Mouse (Mus musculus): ENCODE data around the gene Rgs12. TPM values are rescaled to one million over a fixed set of nuclear protein-coding genes. Genes with fewer than 3 reads are reported as not detected.

The Rgs12 gene
- 15.6 and 46.5 TPM in 2 replicates for total RNA-seq (2017)

DNA sequence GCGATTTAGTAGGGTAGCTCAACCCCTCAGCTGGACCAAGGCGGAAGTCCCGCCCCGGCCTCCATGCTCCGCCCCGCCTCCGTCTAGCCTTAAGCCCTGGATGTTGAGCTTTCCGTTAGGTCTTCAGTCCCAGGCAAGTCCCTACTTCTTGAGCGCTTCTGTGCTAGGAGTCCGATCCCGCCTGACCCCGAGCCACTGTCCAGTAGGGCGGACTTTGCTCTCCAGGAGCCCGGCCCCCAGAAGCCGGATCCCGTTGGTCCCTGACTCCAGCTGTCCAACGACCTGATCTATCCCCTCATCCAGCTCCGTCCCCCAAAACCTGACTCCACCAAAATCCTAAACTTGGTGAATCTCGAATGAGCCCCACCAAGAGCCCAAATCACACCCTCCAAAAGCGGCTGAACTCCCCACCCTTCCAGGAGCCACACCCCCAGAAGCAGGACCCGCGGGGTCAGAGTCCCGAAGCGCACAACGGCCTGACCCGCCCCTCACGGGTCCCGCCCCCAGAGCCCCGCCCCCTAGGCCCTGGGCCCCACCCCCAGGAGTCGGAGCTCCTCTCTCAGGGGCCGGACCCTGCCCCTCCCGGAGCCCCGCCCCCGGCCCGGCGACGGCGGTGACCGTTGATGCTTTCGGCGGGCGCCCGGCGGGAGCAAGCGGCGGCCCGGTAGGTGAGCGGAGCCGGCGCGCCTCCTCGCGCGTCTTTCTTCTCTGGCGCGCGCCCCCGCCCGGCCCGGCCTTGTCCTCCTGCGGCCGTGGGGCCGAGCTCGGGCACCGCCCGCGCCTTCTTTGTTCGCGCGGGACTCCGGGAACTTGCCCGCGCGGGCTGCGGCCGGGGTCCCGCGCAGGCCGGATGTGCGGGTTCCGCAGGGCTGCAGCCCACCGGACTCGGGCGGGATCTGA, at the start of gene Rgs12:
Gene Rgs12 (plus strand): TSS at position 585 of the 900 bp plus-strand sequence.
- ATAC-seq (replicated peaks in 1 of 2; ENCODE audit: insufficient read depth in 1 of 2, low FRiP score in 2 of 2, low TSS enrichment in 1 of 2, low read depth in 1 of 2, poor library complexity in 2 of 2, severe bottlenecking in 2 of 2) = peak; percentile 89 to 95

DNA sequence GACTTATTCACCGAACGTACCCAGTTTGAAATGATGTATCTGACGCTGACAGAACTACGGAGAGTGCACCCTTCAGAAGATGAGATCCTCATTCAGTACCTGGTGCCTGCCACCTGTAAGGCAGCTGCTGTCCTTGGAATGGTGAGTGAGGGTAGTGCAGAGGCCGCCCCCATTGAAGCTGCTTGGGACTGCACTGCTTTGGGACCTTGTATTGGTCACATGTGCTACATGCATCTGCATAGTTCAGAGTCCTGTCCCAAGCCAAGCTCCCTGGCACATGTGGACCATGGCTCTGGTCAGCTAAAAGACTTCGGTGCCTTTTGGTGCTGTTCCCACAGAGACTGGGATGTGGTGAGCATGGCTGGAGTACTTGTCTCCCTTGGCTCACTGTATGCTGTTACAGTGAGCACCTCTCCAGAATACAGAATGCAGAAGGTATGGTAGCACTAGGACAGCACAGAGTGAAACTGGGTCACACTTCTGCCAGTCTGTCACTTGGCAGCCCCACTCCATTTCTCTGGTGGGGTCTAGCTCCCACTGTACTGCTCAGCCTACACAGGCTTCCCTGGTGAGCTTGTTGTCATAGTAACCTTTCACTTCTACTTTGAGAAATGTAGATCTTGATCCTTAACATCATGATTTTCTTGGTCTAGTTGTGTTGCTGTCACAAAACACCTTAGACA, 49.3 kb upstream of the Rgs12 start:
- ATAC-seq (replicated peaks in 1 of 2; ENCODE audit: insufficient read depth in 1 of 2, low FRiP score in 2 of 2, low TSS enrichment in 1 of 2, low read depth in 1 of 2, poor library complexity in 2 of 2, severe bottlenecking in 2 of 2) = no peak

DNA sequence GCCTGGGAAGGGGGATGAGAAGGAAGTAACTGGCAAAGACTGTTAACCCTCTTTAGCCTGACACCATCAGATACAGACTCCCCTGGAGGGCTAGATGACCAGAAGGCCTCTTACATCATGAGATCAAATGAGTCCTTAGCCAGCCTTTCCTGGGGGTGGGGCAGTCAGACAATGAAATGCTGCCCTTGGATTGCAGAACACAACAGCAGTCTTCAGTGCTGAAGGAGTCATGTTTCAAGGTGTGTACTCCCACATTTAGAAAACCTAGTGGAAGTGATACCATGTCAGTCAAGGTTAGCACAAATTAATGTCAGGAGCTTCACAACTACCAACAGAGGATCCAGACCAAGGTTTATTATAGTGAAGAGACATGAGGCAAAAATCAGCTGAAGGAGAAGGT, 46.9 kb upstream of the Rgs12 start:
- ATAC-seq (replicated peaks in 1 of 2; ENCODE audit: insufficient read depth in 1 of 2, low FRiP score in 2 of 2, low TSS enrichment in 1 of 2, low read depth in 1 of 2, poor library complexity in 2 of 2, severe bottlenecking in 2 of 2) = no peak

DNA sequence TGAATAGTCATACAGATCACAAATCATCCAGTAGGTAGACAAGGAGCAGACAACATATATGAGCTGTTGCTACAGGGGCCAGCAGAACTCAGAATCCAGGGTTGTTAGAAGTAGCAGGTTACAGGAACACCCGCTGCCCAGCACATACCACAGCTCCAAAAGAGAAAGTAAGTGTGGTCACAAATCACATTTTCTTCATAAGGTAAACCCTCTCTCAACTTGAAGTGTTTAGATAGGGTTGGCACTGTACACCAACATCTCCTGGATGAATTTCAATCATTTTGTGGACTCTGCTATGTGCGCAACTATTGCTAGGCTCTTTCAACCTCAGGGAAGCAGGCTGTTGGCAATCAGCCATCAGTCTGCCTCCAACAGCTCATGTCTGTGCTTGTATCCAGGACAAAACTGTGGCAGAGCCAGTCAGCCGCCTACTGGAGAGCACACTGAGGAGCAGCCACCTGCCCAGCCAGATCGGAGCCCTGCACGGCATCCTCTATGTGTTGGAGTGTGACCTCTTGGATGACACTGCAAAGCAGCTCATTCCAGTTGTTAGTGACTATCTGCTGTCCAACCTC, 46.3 kb upstream of the Rgs12 start:
- no peak for ATAC-seq (replicated peaks in 1 of 2; ENCODE audit: insufficient read depth in 1 of 2, low FRiP score in 2 of 2, low TSS enrichment in 1 of 2, low read depth in 1 of 2, poor library complexity in 2 of 2, severe bottlenecking in 2 of 2)

DNA sequence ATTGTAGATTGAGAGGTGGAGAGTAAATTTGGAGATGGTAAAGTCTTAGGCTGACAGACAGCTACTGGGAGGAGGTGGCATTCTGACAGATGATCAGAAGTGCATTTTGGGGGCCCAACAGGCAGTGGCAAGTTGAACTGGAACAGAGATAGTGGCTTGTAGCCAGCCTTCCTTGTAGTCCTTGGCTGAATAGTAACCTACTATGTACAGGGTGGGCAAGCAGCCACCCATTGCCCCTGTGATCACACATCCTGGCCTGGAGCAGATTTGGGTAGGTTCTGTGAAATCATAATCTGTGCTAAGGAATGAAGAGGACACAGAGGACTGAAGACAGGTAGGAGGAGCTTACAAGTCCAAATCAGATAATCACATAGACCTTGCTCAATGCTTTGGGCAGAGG, 44.8 kb upstream of the Rgs12 start:
- no peak for ATAC-seq (replicated peaks in 1 of 2; ENCODE audit: insufficient read depth in 1 of 2, low FRiP score in 2 of 2, low TSS enrichment in 1 of 2, low read depth in 1 of 2, poor library complexity in 2 of 2, severe bottlenecking in 2 of 2)

DNA sequence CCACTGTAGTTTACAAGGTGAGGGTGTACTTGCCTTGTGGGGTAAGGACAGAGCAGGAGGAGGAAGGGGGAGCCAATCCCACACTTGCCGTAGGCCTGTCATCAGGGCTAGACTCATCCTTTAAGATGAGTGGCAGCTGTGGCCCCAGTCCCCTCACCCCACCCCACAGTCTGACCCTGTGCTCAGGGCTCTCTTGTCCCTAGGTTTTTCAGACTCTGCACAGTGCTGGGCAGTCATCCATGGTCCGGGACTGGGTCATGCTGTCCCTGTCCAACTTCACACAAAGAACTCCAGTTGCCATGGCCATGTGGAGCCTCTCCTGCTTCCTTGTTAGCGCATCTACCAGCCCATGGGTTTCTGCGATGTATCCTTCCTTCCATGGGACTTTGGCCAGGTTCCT, 42.0 kb upstream of the Rgs12 start:
- no peak for ATAC-seq (replicated peaks in 1 of 2; ENCODE audit: insufficient read depth in 1 of 2, low FRiP score in 2 of 2, low TSS enrichment in 1 of 2, low read depth in 1 of 2, poor library complexity in 2 of 2, severe bottlenecking in 2 of 2)

DNA sequence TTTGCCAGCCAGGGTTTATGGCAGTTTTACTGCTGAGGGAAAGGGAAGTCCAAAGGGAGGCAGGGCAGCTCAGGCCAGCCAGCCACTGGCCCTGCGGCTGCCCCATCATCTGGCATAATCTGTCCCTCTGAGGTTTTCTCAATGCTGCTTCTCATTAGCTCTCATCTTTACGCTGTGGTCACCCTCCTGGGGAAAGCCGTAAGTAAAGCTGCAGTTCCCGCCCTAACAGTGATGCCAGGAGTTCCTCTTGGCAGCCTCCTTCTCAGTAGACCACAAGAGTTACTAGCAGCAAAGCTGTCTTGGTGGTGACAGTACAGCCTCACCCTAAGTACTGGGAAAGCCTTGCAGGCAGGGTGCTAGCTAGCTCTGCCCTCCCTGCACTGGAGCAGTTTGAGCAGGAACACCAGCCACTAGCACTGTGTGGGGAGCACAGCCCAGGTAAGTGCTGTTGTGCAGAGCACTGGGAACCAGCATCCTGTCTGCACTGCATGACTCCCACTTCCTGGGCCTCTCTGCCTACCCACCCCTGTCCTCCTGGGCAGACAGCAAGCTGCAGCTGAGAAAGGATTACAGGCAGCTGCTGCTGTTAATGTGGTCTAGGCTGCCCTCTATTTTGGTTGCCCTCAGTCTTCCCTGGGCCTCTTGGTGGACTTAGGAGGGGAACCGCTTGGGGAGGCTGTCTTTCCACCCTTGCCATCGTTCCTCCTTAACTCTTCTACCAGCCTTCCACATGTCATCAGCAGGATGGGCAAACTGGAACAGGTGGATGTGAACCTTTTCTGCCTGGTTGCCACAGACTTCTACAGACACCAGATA, 41.1 kb upstream of the Rgs12 start, which contains the start of gene Msantd1:
Gene Msantd1 (plus strand): TSS at position 103 of the 816 bp plus-strand sequence.
- ATAC-seq (replicated peaks in 1 of 2; ENCODE audit: insufficient read depth in 1 of 2, low FRiP score in 2 of 2, low TSS enrichment in 1 of 2, low read depth in 1 of 2, poor library complexity in 2 of 2, severe bottlenecking in 2 of 2) = peak; percentile 73 to 81

DNA sequence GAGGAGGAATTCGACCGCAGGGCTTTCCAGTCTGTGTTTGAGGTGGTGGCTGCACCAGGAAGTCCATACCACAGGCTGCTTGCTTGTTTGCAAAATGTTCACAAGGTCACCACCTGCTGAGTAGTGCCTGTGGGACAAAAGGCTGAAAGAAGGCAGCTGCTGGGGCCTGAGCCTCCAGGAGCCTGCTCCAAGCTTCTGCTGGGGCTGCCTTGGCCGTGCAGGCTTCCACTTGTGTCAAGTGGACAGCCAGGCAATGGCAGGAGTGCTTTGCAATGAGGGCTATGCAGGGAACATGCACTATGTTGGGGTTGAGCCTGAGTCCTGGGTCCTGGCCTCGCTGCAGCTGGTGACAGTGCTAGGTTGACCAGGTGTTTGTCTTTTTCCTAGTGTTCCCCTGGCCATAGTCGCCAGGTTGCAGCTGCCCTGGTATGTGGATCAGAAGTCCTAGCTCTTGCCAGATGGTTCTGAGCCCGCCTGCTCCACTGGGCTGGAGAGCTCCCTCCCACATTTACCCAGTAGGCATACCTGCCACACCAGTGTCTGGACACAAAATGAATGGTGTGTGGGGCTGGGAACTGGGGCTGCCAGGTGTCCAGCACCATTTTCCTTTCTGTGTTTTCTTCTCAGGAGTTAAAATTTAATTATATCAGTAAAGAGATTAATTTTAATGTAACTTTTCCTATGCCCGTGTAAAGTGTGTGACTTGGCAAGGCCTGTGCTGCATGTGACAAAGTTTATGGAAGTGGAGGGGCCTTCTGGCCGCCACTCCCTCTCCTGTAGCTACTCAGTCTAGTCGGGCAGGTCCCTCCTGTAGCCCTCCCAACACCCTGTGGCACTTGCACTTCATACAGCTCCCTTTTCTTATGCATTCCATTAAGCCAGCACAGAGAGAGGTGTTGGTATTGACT, 40.3 kb upstream of the Rgs12 start:
- ATAC-seq (replicated peaks in 1 of 2; ENCODE audit: insufficient read depth in 1 of 2, low FRiP score in 2 of 2, low TSS enrichment in 1 of 2, low read depth in 1 of 2, poor library complexity in 2 of 2, severe bottlenecking in 2 of 2) = peak; percentile 18 to 21; a peak in 2 of 4 replicates

DNA sequence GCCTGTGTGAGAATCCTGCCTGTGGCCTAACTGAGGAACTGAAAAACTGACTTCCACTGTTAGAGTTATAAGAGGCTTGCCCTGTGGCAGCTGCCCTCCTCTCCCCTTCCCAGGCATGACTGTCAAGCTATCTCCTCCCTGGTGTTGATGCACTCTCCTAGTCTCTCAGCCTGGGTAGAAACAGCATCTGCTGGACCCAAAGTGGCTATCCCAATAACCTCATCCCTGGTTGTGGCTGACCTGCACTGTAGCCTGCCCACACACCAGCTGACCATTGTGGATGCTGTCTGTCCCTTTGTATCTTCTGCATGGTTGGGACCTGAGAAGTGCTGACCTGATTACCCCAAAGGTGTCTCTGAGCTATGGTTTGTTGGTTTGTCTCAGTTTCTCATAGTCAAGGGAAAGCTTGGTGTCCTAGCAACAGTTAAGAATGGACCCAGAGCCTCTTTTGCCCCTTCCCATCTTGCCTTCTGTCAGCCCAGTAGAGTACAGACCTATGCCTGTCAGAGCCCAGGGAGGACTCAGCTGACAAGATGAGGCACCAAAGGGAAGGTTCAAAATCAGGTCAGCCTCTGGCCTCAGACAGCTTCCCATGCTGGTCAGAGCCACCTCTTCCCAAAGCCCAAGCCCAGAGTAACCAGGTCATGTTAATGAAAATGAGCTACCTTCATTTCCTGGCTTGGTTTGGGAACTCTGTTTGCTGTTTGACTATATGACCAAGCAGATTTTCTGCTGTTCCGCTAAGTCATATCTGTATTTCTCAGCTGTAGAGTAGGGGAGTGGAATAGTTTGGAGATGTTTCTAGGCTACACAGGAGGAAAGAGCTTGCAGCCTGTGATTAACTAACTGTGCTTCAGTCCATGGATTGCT, 39.4 kb upstream of the Rgs12 start:
- no peak for ATAC-seq (replicated peaks in 1 of 2; ENCODE audit: insufficient read depth in 1 of 2, low FRiP score in 2 of 2, low TSS enrichment in 1 of 2, low read depth in 1 of 2, poor library complexity in 2 of 2, severe bottlenecking in 2 of 2)

DNA sequence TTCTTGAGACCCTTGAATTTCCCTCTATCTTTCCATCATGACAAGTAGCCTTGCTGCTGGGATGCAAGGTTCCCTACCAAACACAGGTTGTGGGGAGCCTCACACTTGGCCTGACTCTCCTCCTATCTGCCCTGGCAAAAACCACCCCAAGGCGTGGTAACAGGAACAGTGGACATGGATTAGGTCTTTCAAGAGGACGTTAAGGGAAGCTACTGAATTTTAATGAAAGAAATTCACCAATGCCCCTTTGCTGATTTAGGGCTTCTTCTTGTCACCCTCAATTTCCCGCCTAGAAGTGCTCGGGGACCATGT, 38.8 kb upstream of the Rgs12 start:
- ATAC-seq (replicated peaks in 1 of 2; ENCODE audit: insufficient read depth in 1 of 2, low FRiP score in 2 of 2, low TSS enrichment in 1 of 2, low read depth in 1 of 2, poor library complexity in 2 of 2, severe bottlenecking in 2 of 2) = no peak

DNA sequence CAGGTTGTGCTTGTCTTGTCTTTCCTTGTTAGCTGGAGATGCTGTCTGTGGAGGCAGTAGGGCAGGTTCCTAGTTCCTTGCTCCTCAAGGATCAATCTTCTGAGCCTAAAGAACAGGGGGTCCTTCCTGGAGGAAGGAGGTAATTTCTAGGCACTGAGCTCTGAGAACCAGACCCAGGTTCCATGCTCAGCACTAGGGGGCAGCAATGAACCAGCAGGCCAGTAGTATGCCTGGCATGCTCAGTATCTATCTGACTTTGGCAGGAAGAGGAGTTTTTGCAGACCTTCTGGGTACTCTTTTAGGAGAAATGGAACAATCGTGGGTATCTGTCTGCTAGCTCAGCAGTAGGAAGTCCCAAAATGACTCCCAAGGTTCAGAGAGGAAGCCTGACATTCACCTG, 33.4 kb upstream of the Rgs12 start:
- peak; percentile 71 to 81 for ATAC-seq (replicated peaks in 1 of 2; ENCODE audit: insufficient read depth in 1 of 2, low FRiP score in 2 of 2, low TSS enrichment in 1 of 2, low read depth in 1 of 2, poor library complexity in 2 of 2, severe bottlenecking in 2 of 2)

DNA sequence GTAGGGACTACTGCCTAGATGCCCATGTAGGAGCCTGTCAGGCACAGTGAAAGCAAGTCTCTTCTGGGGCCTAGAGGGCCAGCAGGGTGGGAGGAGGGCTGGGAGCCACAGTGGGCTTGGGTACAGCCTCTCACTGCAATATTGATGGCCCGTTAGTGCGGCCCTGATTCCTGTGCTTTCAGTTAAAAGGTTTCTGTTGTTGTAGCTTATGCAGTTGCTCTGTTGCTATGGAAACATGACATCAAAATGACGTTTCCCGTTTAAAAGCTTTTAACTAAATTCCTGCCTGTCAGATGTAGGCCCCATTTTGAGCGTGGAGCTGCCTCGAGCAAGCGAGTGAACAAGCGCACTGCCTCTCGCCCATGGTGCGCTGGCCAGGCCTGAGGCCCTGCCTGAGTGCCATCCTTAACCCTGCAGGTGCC, 32.0 kb upstream of the Rgs12 start:
- ATAC-seq (replicated peaks in 1 of 2; ENCODE audit: insufficient read depth in 1 of 2, low FRiP score in 2 of 2, low TSS enrichment in 1 of 2, low read depth in 1 of 2, poor library complexity in 2 of 2, severe bottlenecking in 2 of 2) = no peak

DNA sequence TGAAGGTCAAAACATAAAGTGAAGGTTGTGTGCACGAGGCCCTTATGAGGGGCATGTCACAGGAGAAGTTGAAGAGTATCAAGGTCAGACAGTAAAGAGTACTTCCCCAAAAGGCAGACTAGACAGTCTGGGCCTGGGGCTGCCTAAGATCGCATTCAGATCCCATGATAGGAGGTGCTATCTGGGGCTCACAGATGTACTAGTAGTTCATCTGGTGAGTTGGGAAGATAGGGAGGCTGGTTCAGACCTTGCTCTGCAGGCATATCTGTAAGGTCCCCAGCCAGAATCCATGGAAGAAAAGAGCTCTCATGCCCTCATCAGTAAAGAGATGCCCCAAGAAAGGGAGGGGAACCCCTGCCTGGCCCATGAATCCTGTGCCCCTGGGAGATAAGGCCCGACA, 30.5 kb upstream of the Rgs12 start:
- no peak for ATAC-seq (replicated peaks in 1 of 2; ENCODE audit: insufficient read depth in 1 of 2, low FRiP score in 2 of 2, low TSS enrichment in 1 of 2, low read depth in 1 of 2, poor library complexity in 2 of 2, severe bottlenecking in 2 of 2)

DNA sequence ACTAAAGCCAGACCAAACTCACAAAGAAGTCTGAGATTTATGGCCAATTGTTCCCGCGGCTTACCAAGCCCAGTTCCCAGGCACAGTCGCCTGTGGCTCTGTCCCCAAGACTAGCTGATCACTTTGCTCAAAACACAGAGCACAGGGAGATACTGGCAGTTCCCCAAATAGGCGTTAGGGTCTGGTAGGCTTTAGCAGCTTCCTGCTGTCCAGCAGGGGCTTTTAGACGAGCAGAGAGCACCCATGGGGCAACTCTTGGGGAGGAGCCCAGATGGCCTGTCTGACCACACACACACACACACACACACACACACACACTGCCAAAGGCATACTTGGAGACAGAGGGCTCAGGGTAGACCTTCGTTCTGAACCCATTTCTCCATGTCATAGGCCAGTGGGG, 26.7 kb upstream of the Rgs12 start:
- ATAC-seq (replicated peaks in 1 of 2; ENCODE audit: insufficient read depth in 1 of 2, low FRiP score in 2 of 2, low TSS enrichment in 1 of 2, low read depth in 1 of 2, poor library complexity in 2 of 2, severe bottlenecking in 2 of 2) = no peak

DNA sequence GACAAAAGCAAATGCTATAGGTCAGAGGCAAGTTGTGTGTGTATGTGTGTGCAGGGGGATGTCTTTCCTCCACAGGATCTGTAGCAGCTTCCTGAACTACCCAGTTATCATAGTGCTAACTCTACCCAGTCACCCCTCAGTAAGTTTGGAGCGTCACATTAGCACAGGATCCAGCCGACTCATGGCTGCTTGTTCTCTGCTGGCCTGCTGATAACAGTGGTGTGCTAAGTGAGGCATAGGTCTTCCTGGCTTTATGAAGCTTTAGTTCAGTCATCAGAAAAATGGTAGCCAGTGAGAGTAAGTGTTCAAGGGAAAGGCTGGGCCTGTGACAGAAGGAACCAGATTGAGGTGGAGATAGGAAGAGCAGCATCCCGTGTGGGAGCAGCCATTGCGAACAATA, 25.3 kb upstream of the Rgs12 start:
- ATAC-seq (replicated peaks in 1 of 2; ENCODE audit: insufficient read depth in 1 of 2, low FRiP score in 2 of 2, low TSS enrichment in 1 of 2, low read depth in 1 of 2, poor library complexity in 2 of 2, severe bottlenecking in 2 of 2) = no peak

DNA sequence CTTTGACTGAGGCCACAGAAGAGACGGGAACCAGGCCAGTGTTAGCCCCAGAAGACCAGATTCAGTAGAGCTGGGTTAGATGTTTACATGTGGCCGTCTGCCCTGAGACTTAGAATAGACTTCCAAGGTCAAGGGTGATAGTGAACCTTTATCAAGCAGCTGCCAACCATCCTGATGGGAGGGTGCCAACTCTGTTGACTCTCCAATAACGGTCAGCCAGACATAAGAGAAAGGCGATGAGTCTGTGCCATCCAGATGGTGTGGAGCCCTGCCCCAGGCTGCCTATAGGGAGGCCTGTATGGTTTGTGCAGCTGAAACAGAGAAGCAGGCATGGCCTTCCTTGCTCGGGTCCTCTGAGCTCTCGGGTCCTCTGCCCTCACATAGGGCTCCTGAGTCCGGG, 24.7 kb upstream of the Rgs12 start:
- peak in 1 of 2 experiments; percentile 27; a peak in 1 of 4 replicates for ATAC-seq (replicated peaks in 1 of 2; ENCODE audit: insufficient read depth in 1 of 2, low FRiP score in 2 of 2, low TSS enrichment in 1 of 2, low read depth in 1 of 2, poor library complexity in 2 of 2, severe bottlenecking in 2 of 2)
